Mouse (Mus musculus): ENCODE measurements around the gene Dchs2. TPM values are rescaled to one million over a fixed set of nuclear protein-coding genes. Genes with fewer than 3 reads are reported as not detected.

Dchs2 gene
- total and polyA plus RNA-seq, 3 experiments = 0.14 to 0.80 (median 0.52) TPM

GRCm38 (mm10) chr3:83147273-83148054 lies 19.7 kb downstream of the Dchs2 start:
- Histone ChIP-seq H3K4me1 (ENCODE audit: control insufficient read depth, insufficient read depth, low read length) (no peaks in the 10 kb centered on the region; the same call in 1 of the 2 replicates), H3K9ac (ENCODE audit: low read depth, low read length) (no peak overlapping the region), H3K27ac (no peak overlapping the region), H3K4me3 (no peak overlapping the region), H3K79me2 (replicated peaks; ENCODE audit: control insufficient read depth, insufficient read depth, low read length) (no peaks in the 10 kb centered on the region), H3K36me3 (ENCODE audit: control insufficient read depth, insufficient read depth, low read length) (no peaks in the 10 kb centered on the region), H3K27me3 (ENCODE audit: control insufficient read depth, insufficient read depth, low read length) (no peaks in the 10 kb centered on the region)
- intact Hi-C loops (cut with DNase I) = no loop called here
- WGBS = 78% methylated on average over 6 of the region's 6 CpGs
- TF ChIP-seq POLR2A (IDR thresholded peaks at IDR 0.05; ENCODE audit: insufficient read depth, low read depth, low read length) = no peak
- no peak for TF ChIP-seq EP300 (IDR thresholded peaks at IDR 0.05; ENCODE audit: insufficient read depth, low read depth, low read length)
- no peak for TF ChIP-seq CTCF (IDR thresholded peaks at IDR 0.05)
- DNase-seq = no peak

GRCm38 (mm10) chr3:83148055-83148447 lies 20.3 kb downstream of the Dchs2 start:
- H3K9ac ChIP-seq (ENCODE audit: low read depth, low read length) = no peak overlapping the region
- WGBS = 28% methylated on average over 4 of the region's 4 CpGs

GRCm38 (mm10) chr3:83148508-83148907 lies 20.8 kb downstream of the Dchs2 start:
- 48% methylated on average over 3 of the region's 3 CpGs for WGBS
- Histone ChIP-seq H3K79me2 (replicated peaks; ENCODE audit: control insufficient read depth, insufficient read depth, low read length) (no peaks in the 10 kb centered on the region), H3K36me3 (ENCODE audit: control insufficient read depth, insufficient read depth, low read length) (no peaks in the 10 kb centered on the region), H3K27ac (no peak overlapping the region), H3K9ac (ENCODE audit: low read depth, low read length) (no peak overlapping the region), H3K4me1 (ENCODE audit: control insufficient read depth, insufficient read depth, low read length) (no peaks in the 10 kb centered on the region; the same call in 1 of the 2 replicates), H3K4me3 (no peak overlapping the region), H3K27me3 (ENCODE audit: control insufficient read depth, insufficient read depth, low read length) (no peaks in the 10 kb centered on the region)
- TF ChIP-seq EP300 (IDR thresholded peaks at IDR 0.05; ENCODE audit: insufficient read depth, low read depth, low read length) (no peak), POLR2A (IDR thresholded peaks at IDR 0.05; ENCODE audit: insufficient read depth, low read depth, low read length) (no peak), CTCF (IDR thresholded peaks at IDR 0.05) (no peak)
- intact Hi-C loops (cut with DNase I) = no loop called here
- no peak for DNase-seq

More at GRCm38 (mm10) chr3:83148055-83148447, 20.3 kb downstream of the Dchs2 start:
- Histone ChIP-seq H3K79me2 (replicated peaks; ENCODE audit: control insufficient read depth, insufficient read depth, low read length) (no peaks in the 10 kb centered on the region), H3K4me3 (no peak overlapping the region), H3K27ac (no peak overlapping the region), H3K4me1 (ENCODE audit: control insufficient read depth, insufficient read depth, low read length) (no peaks in the 10 kb centered on the region; the same call in 1 of the 2 replicates), H3K27me3 (ENCODE audit: control insufficient read depth, insufficient read depth, low read length) (no peaks in the 10 kb centered on the region), H3K36me3 (ENCODE audit: control insufficient read depth, insufficient read depth, low read length) (no peaks in the 10 kb centered on the region)
- DNase-seq = no peak
- intact Hi-C loops (cut with DNase I) = no loop called here
- no peak for TF ChIP-seq POLR2A (IDR thresholded peaks at IDR 0.05; ENCODE audit: insufficient read depth, low read depth, low read length)
- no peak for TF ChIP-seq CTCF (IDR thresholded peaks at IDR 0.05)
- no peak for TF ChIP-seq EP300 (IDR thresholded peaks at IDR 0.05; ENCODE audit: insufficient read depth, low read depth, low read length)

- H3K36me3 ChIP-seq (ENCODE audit: control insufficient read depth, insufficient read depth, low read length) = no peaks in the 10 kb centered on the region
- intact Hi-C loops (cut with DNase I) = no loop called here
- H3K9ac ChIP-seq (ENCODE audit: low read depth, low read length) = no peak overlapping the region
- no peak overlapping the region for H3K27ac ChIP-seq
- peak in 1 of 2 experiments; percentile 9 for DNase-seq
- H3K4me3 ChIP-seq = no peak overlapping the region
- 31% methylated on average over 4 of the region's 4 CpGs for WGBS
- H3K27me3 ChIP-seq (ENCODE audit: control insufficient read depth, insufficient read depth, low read length) = no peaks in the 10 kb centered on the region
- peaks cover 3% of the 10 kb centered on the region for H3K4me1 ChIP-seq (ENCODE audit: control insufficient read depth, insufficient read depth, low read length)
- TF ChIP-seq POLR2A (IDR thresholded peaks at IDR 0.05; ENCODE audit: insufficient read depth, low read depth, low read length) (no peak), EP300 (IDR thresholded peaks at IDR 0.05; ENCODE audit: insufficient read depth, low read depth, low read length) (no peak), CTCF (IDR thresholded peaks at IDR 0.05) (no peak)
- H3K79me2 ChIP-seq (replicated peaks; ENCODE audit: control insufficient read depth, insufficient read depth, low read length) = no peaks in the 10 kb centered on the region
These were observed 27.9 kb downstream of the Dchs2 start for GRCm38 (mm10) chr3:83155600-83155999.

- TF ChIP-seq EP300 (IDR thresholded peaks at IDR 0.05; ENCODE audit: insufficient read depth, low read depth, low read length) = no peak
- no peak for TF ChIP-seq CTCF (IDR thresholded peaks at IDR 0.05)
- TF ChIP-seq POLR2A (IDR thresholded peaks at IDR 0.05; ENCODE audit: insufficient read depth, low read depth, low read length) = no peak
- WGBS = 62% methylated on average over 4 of the region's 4 CpGs
These were observed 28.4 kb downstream of the Dchs2 start for GRCm38 (mm10) chr3:83156165-83156564.

GRCm38 (mm10) chr3:83161542-83162231 lies 33.9 kb downstream of the Dchs2 start:
- 72% methylated on average over 6 of the region's 6 CpGs for WGBS
- H3K27me3 ChIP-seq (ENCODE audit: control insufficient read depth, insufficient read depth, low read length) = no peaks in the 10 kb centered on the region

More at GRCm38 (mm10) chr3:83156165-83156564, 28.4 kb downstream of the Dchs2 start:
- intact Hi-C loops (cut with DNase I) = no loop called here
- H3K9ac ChIP-seq (ENCODE audit: low read depth, low read length) = no peak overlapping the region
- no peak for DNase-seq
- H3K4me1 ChIP-seq (ENCODE audit: control insufficient read depth, insufficient read depth, low read length) = peaks cover 3% of the 10 kb centered on the region
- H3K27ac ChIP-seq = no peak overlapping the region
- no peaks in the 10 kb centered on the region for H3K79me2 ChIP-seq (replicated peaks; ENCODE audit: control insufficient read depth, insufficient read depth, low read length)
- no peak overlapping the region for H3K4me3 ChIP-seq
- no peaks in the 10 kb centered on the region for H3K27me3 ChIP-seq (ENCODE audit: control insufficient read depth, insufficient read depth, low read length)
- H3K36me3 ChIP-seq (ENCODE audit: control insufficient read depth, insufficient read depth, low read length) = no peaks in the 10 kb centered on the region

More at GRCm38 (mm10) chr3:83161542-83162231, 33.9 kb downstream of the Dchs2 start:
- intact Hi-C loops (cut with DNase I) = no loop called here
- DNase-seq = no peak
- Histone ChIP-seq H3K9ac (ENCODE audit: low read depth, low read length) (no peak overlapping the region), H3K4me1 (ENCODE audit: control insufficient read depth, insufficient read depth, low read length) (no peaks in the 10 kb centered on the region), H3K79me2 (replicated peaks; ENCODE audit: control insufficient read depth, insufficient read depth, low read length) (no peaks in the 10 kb centered on the region), H3K27ac (no peak overlapping the region), H3K4me3 (no peak overlapping the region), H3K36me3 (ENCODE audit: control insufficient read depth, insufficient read depth, low read length) (no peaks in the 10 kb centered on the region)
- TF ChIP-seq EP300 (IDR thresholded peaks at IDR 0.05; ENCODE audit: insufficient read depth, low read depth, low read length) (no peak), POLR2A (IDR thresholded peaks at IDR 0.05; ENCODE audit: insufficient read depth, low read depth, low read length) (no peak), CTCF (IDR thresholded peaks at IDR 0.05) (no peak)
